Mouse (Mus musculus) ES-Bruce4 (cell line): Measurements from ENCODE around the gene Dennd5b. TPM values are rescaled to one million over a fixed set of nuclear protein-coding genes. Genes with fewer than 3 reads are reported as not detected.

Experiments used
- H3K27ac ChIP-seq: 2 replicates; pipeline ENCODE4 v1.5.1; 2012; ENCODE audit warnings: low read length, inconsistent platforms; ENCODE audit not compliant: insufficient read depth
- H3K27me3 ChIP-seq: 2 replicates; pipeline ENCODE4 v1.6.1; 2012; ENCODE audit warnings: mild to moderate bottlenecking, low read length, inconsistent platforms; ENCODE audit not compliant: control insufficient read depth, poor library complexity, insufficient read depth, severe bottlenecking
- H3K36me3 ChIP-seq: 2 replicates; pipeline ENCODE4 v1.6.1; 2012; ENCODE audit warnings: inconsistent platforms, mild to moderate bottlenecking, low read length, moderate library complexity; ENCODE audit not compliant: control insufficient read depth, poor library complexity, insufficient read depth, severe bottlenecking
- H3K4me1 ChIP-seq: one replicate; pipeline ENCODE4 v1.8.1; 2011; ENCODE audit warnings: low read length; ENCODE audit not compliant: control insufficient read depth, insufficient read depth
- H3K4me3 ChIP-seq: 2 replicates; pipeline ENCODE4 v1.5.1; 2011; ENCODE audit warnings: low read depth, mild to moderate bottlenecking, low read length
- H3K9ac ChIP-seq: 2 replicates; pipeline ENCODE4 v1.6.1; 2012; ENCODE audit warnings: low read depth, mild to moderate bottlenecking, inconsistent platforms; ENCODE audit not compliant: poor library complexity, severe bottlenecking
- H3K9me3 ChIP-seq: replicated peaks from 2 replicates; pipeline ENCODE4 v1.6.1; 2012; ENCODE audit warnings: mild to moderate bottlenecking, low read length, inconsistent platforms; ENCODE audit not compliant: control insufficient read depth, poor library complexity, insufficient read depth, severe bottlenecking
- CTCF ChIP-seq: IDR thresholded peaks from one replicate; pipeline ENCODE4 v1.8.1; 2011; ENCODE audit warnings: low read depth, low read length
- EP300 ChIP-seq: IDR thresholded peaks from 2 replicates; pipeline ENCODE4 v1.6.1; 2011; ENCODE audit warnings: low read depth, low read length; ENCODE audit not compliant: insufficient read depth
- POLR2A ChIP-seq: IDR thresholded peaks from one replicate; pipeline ENCODE4 v1.8.1; 2011; ENCODE audit warnings: low read length; ENCODE audit not compliant: insufficient read depth
- polyA plus RNA-seq: library from polyadenylated mRNA; stranded (reverse); fragments of >200 nt; gene quantifications from 2 replicates; pipeline ENCODE4 v1.2.4, GENCODE M21; 2011; ENCODE audit warnings: low read depth; ENCODE audit not compliant: missing spikeins, insufficient read depth, insufficient read length

Gene Dennd5b
- polyA plus RNA-seq, 1 experiment = 13.2 TPM

- Histone ChIP-seq H3K9ac (peak overlapping the region; percentile 97), H3K4me1 (peaks cover 5% of the 10 kb centered on the region), H3K9me3 (no peaks in the 10 kb centered on the region; the same call in 1 of the 2 replicates), H3K27ac (peak overlapping the region; percentile 100), H3K27me3 (no peaks in the 10 kb centered on the region), H3K4me3 (peak overlapping the region; percentile 78), H3K36me3 (no peaks in the 10 kb centered on the region)
- peak; percentile 58; the same call in 1 of the 2 replicates for TF ChIP-seq EP300
- no peak for TF ChIP-seq CTCF
Observed at GRCm38 (mm10) chr6:148957046-148957445, 144.4 kb downstream of the Dennd5b start.

GRCm38 (mm10) chr6:148955641-148956420 is 145.6 kb downstream of the Dennd5b start:
- H3K9ac ChIP-seq = peak overlapping the region; percentile 97
- no peaks in the 10 kb centered on the region for H3K36me3 ChIP-seq
- H3K4me1 ChIP-seq = peaks cover 5% of the 10 kb centered on the region
- H3K27ac ChIP-seq = peak overlapping the region; percentile 100
- 0 out of 2 replicates have a peak overlapping the region, but pooled peaks have one; percentile 20 for H3K4me3 ChIP-seq
- no peaks in the 10 kb centered on the region for H3K27me3 ChIP-seq
- H3K9me3 ChIP-seq = no peaks in the 10 kb centered on the region; the same call in 1 of the 2 replicates
- TF ChIP-seq CTCF = no peak
- TF ChIP-seq EP300 = peak; percentile 90
- no peak for TF ChIP-seq POLR2A

GRCm38 (mm10) chr6:148946881-148947405 is 154.5 kb downstream of the Dennd5b start:
- no peak for TF ChIP-seq CTCF
- TF ChIP-seq EP300 = no peak
- TF ChIP-seq POLR2A = no peak
- H3K4me3 ChIP-seq = peak overlapping the region; percentile 69
- no peaks in the 10 kb centered on the region for H3K4me1 ChIP-seq
- no peaks in the 10 kb centered on the region for H3K9me3 ChIP-seq
- H3K9ac ChIP-seq = peak overlapping the region; percentile 37
- H3K27ac ChIP-seq = peak overlapping the region; percentile 72
- H3K27me3 ChIP-seq = no peaks in the 10 kb centered on the region
- H3K36me3 ChIP-seq = peaks cover 25% of the 10 kb centered on the region

GRCm38 (mm10) chr6:148946409-148946742 is 155.1 kb downstream of the Dennd5b start, which contains the start of gene Sinhcaf:
Gene Sinhcaf (minus strand): TSS chr6:148946467.
- TF ChIP-seq EP300 (peak; percentile 86), POLR2A (no peak), CTCF (no peak)
- Histone ChIP-seq H3K27me3 (no peaks in the 10 kb centered on the region), H3K36me3 (peaks cover 30% of the 10 kb centered on the region), H3K9me3 (no peaks in the 10 kb centered on the region), H3K27ac (peak within 1 kb of the TSS; percentile 92), H3K4me1 (no peaks in the 10 kb centered on the region), H3K4me3 (peak within 1 kb of the TSS; percentile 88), H3K9ac (peak within 1 kb of the TSS; percentile 98)

- peak overlapping the region; percentile 88 for H3K4me3 ChIP-seq
- peak overlapping the region; percentile 92 for H3K27ac ChIP-seq
- no peaks in the 10 kb centered on the region for H3K4me1 ChIP-seq
- no peaks in the 10 kb centered on the region for H3K9me3 ChIP-seq
- H3K9ac ChIP-seq = peak overlapping the region; percentile 98
- H3K36me3 ChIP-seq = peaks cover 33% of the 10 kb centered on the region
- no peaks in the 10 kb centered on the region for H3K27me3 ChIP-seq
- no peak for TF ChIP-seq EP300
- TF ChIP-seq CTCF = no peak
- peak; percentile 65 for TF ChIP-seq POLR2A
Observed at GRCm38 (mm10) chr6:148945509-148946408, 155.7 kb downstream of the Dennd5b start.
